Mouse (Mus musculus) lung, postnatal 0 days (tissue): ENCODE measurements at regions not wholly inside any gene's neighbourhood (a gene's known extent, or its start where the extent isn't known, plus 50 kb on each side); places are given as distances from the start of the nearest gene placed in this dataset.

Experiments used
- ATAC-seq: fragments of 200-750 bp; cut with Nextera tagmentation; 2 replicates; pipeline ENCODE4 v1.8.0; 2017; ENCODE audit warnings: moderate library complexity
- DNase-seq: peaks from one replicate; pipeline ENCODE4 v3.0.0-alpha.2; 2016; ENCODE audit warnings: low spot score
- H3K27ac ChIP-seq: fragments of 300-500 bp; sonication (generic); 2 replicates; pipeline ENCODE4 v1.5.1; 2014; ENCODE audit warnings: antibody characterized with exemption, mild to moderate bottlenecking, low read length, mixed read lengths
- H3K27me3 ChIP-seq: fragments of 300-500 bp; sonication (generic); replicated peaks from 2 replicates; pipeline ENCODE4 v1.6.1; 2014; ENCODE audit warnings: low read length, mixed read lengths; ENCODE audit not compliant: insufficient read depth
- H3K36me3 ChIP-seq: fragments of 300-500 bp; sonication (generic); 2 replicates; pipeline ENCODE4 v1.6.1; 2014; ENCODE audit warnings: low read length, mixed read lengths; ENCODE audit not compliant: insufficient read depth
- H3K4me1 ChIP-seq: fragments of 300-500 bp; sonication (generic); 2 replicates; pipeline ENCODE4 v1.6.1; 2014; ENCODE audit warnings: antibody characterized with exemption, low read depth, low read length, mixed read lengths; ENCODE audit not compliant: insufficient read depth
- H3K4me2 ChIP-seq: fragments of 300-500 bp; sonication (generic); replicated peaks from 2 replicates; pipeline ENCODE4 v1.6.1; 2014; ENCODE audit warnings: low read depth, mild to moderate bottlenecking, low read length, moderate library complexity, mixed read lengths
- H3K4me3 ChIP-seq: fragments of 300-500 bp; sonication (generic); 2 replicates; pipeline ENCODE4 v1.5.1; 2014; ENCODE audit warnings: low read depth, low read length
- H3K9ac ChIP-seq: fragments of 300-500 bp; sonication (generic); replicated peaks from 2 replicates; pipeline ENCODE4 v1.6.1; 2014; ENCODE audit warnings: low read depth, mild to moderate bottlenecking
- H3K9me3 ChIP-seq: fragments of 300-500 bp; sonication (generic); 2 replicates; pipeline ENCODE4 v1.6.1; 2016; ENCODE audit warnings: low read length, mixed read lengths
- CTCF ChIP-seq: IDR thresholded peaks from 2 replicates; pipeline ENCODE4 v1.5.1; 2016; ENCODE audit warnings: antibody characterized with exemption, mild to moderate bottlenecking
- EP300 ChIP-seq: IDR thresholded peaks from 2 replicates; pipeline ENCODE4 v1.6.1; 2016; ENCODE audit warnings: antibody characterized with exemption, mild to moderate bottlenecking, control low read depth
- WGBS: fragments of 180-500 bp; shearing (Covaris S2); extraction: QIAGEN DNeasy Blood & Tissue Kit; methylation state at CpG from one replicate; pipeline ENCODE4 v1.1.7; 2014; 5-methylcytosine and 5-hydroxymethylcytosine counted together

DNA sequence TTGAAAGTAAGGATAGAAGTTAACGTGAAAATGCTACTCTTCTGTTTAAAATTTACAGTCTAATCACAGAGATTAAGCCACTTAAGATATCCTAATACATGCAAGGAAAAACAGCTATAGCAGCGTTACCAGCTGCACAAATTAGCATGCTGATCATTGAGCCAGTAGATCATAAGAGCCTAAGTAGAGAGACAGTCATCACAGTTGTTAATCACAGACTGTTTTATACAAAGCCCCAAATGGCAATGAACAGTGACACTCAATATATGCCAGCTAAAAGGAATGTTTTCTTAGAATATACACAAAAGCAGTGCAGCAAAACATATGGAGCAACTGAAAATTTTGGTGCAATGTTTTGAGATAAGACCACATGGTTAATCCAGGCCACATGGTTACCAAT, 64.7 kb upstream of the Ppp1r3a start:
- Histone ChIP-seq H3K4me1 (no peaks in the 10 kb centered on the region), H3K36me3 (no peaks in the 10 kb centered on the region), H3K4me3 (no peak overlapping the region), H3K9ac (no peak overlapping the region), H3K9me3 (no peaks in the 10 kb centered on the region), H3K27me3 (no peaks in the 10 kb centered on the region), H3K27ac (no peak overlapping the region), H3K4me2 (no peak overlapping the region)
- ATAC-seq (no peak), DNase-seq (no peak)
- 52% methylated on average over 2 of the region's 2 CpGs for WGBS
- TF ChIP-seq CTCF (no peak), EP300 (no peak)

DNA sequence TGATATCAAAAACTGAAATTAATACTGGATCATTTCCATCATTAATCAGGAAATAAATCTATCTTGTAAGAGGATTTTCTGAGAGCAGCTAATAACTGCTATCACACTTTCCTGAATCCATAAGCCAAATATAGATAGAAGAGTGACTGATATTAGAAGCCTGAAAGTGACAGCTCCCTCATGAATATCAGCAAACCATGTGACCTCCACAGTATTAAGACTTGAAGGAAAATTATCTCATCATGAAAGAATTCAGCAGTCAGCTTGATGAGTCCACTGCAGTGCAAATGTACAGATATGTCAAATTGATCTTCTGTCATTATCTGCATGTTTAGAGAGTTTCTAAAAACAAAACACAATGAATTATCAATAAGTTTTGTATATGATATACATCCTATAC, 69.7 kb upstream of the Ppp1r3a start:
- H3K4me2 ChIP-seq: no peak overlapping the region

DNA sequence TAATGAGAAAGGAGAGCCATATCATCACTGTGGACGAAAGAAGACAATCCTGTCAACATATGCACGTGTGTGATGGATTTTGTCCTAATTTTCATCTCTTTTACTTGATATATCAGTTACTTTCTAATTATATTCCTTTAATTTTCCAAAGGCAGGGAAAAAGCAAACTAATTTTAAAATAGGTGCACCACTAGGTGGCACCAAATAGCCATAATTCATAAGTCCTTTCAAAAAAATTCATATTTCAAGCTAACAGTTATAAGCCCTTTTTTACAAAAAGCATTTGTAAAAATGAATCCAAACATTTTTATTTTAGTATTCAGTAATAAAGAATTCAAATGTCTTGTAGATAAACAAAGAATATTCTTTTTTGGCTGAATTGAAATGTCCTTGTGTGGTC, 62.2 kb upstream of the Foxp2 start:
- Histone ChIP-seq H3K27me3 (no peaks in the 10 kb centered on the region), H3K4me1 (no peaks in the 10 kb centered on the region), H3K9me3 (no peaks in the 10 kb centered on the region), H3K4me3 (no peak overlapping the region), H3K4me2 (no peak overlapping the region), H3K9ac (no peak overlapping the region), H3K36me3 (no peaks in the 10 kb centered on the region), H3K27ac (no peak overlapping the region)
- DNase-seq (peak; percentile 73), ATAC-seq (no peak)
- WGBS: 3% methylated on average over 2 of the region's 2 CpGs
- TF ChIP-seq CTCF (peak; percentile 56), EP300 (no peak)

More for the DNA sequence above, 69.7 kb upstream of the Ppp1r3a start:
- Histone ChIP-seq H3K27ac (no peak overlapping the region), H3K9ac (no peak overlapping the region), H3K27me3 (no peaks in the 10 kb centered on the region), H3K4me3 (no peak overlapping the region), H3K9me3 (no peaks in the 10 kb centered on the region), H3K36me3 (no peaks in the 10 kb centered on the region), H3K4me1 (no peaks in the 10 kb centered on the region)
- TF ChIP-seq EP300 (no peak), CTCF (no peak)
- DNase-seq: no peak
- no peak for ATAC-seq
